Mouse (Mus musculus) CD4-positive, CD25-positive, alpha-beta regulatory T cell, adult 4 months (primary cell): ENCODE results near the gene Tmem143. TPM values are rescaled to one million over a fixed set of nuclear protein-coding genes. Genes with fewer than 3 reads are reported as not detected.
A peak's percentile ranks its signal among the peaks of the same experiment; 100 is the strongest.

Source experiments
- ATAC-seq: one replicate; pipeline ENCODE4 v1.8.0; 2017
- polyA plus RNA-seq, 2 experiments: library from polyadenylated mRNA; unstranded; fragments of 100-300 nt; shearing (Covaris generic); gene quantifications; one replicate each; pipeline ENCODE4 v1.2.1; 2017

Gene Tmem143
- polyA plus RNA-seq, 2 experiments from 2014 or later, result 5.9 to 8.9 TPM

DNA sequence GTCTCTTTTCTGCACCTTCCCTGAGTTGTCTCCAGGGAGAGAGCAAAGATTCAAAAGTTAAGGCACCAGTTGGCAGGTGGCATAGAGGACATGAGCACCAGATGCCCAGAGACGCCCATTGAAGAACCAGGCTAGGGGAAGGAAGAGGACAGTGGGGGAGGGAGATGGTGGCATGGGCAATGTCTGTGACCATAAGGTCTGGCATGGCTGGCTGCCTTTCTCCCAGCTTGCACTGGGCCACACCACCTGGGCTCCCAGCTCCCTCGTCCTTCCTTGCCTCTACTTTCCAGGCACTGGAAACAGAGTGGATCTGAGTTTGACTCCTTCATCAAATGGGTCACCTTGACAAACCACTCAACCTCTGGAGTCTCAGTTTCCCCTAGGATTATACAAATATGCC is 4.1 kb upstream of the Tmem143 start:
- no peak for ATAC-seq

DNA sequence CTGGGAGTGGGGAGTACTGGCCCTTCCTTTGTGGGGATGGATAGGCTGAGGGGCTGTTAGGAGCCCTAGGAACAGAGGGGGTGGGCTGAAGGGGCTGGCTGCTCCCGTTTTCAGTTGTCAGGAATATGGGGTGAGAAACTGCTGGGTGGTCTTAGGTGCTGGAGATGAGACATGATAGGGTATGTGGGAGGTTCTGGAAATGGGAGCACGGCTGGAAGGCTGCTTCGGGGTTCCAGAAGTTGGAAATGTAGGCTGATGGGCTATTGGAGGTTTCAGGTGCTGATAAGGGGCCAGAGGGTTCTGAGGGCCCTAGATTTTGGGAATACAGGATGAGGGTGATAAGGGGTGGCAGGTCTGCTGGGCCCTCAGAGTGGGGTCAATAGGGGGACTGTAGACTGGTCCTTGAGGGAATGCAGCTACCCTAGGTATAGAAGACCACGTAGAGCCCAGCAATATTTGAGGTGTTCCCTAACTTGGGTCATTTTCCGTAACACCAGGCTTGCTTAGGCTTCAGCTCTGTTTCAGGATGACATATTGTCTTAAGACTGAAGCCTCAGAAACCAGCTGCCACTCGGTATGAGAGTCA is 717 bp upstream of the Tmem143 start:
- ATAC-seq, result no peak

DNA sequence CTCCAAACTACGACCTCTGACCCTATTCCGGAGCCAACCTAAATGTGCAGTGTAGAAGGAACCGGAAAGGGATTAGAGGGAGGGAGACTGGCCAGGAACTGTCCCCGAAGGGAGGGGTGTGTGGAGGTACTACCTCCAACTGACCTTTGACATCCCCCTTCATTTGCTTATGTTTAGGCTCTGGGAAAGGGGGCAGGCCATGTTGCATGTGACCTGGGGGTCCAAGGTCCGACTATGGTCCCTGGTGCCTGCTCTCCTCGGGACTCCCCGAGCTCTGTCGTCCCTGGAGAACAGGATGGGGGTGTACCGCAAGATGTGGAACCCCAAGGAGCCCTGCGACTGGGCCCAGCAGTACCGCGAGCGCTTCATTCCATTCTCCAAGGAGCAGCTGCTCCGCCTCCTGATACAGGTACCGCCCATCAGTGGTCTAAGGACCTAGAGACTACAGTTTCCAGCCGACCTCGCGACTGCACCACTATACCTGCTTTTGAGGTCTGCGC is 567 bp downstream of the Tmem143 start:
- peak; percentile 21 for ATAC-seq

DNA sequence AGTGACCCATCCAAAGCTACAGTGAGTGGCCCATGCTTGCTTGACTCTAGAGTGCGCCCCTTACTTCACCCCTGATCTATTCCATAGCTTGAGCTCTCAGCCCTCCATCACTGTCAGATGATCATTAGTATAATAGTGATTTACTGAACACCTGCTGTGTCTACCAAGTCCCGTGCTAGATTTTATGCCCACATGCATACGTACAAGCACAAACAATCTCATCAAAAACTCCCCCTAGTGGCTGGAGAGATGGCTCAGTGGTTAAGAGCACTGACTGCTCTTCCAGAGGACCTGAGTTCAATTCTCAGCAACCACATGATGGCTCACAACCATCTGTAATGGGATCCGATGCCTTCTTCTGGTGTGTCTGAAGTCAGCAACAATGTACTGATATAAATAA is 1.4 kb downstream of the Tmem143 start:
- ATAC-seq, result peak; percentile 44

DNA sequence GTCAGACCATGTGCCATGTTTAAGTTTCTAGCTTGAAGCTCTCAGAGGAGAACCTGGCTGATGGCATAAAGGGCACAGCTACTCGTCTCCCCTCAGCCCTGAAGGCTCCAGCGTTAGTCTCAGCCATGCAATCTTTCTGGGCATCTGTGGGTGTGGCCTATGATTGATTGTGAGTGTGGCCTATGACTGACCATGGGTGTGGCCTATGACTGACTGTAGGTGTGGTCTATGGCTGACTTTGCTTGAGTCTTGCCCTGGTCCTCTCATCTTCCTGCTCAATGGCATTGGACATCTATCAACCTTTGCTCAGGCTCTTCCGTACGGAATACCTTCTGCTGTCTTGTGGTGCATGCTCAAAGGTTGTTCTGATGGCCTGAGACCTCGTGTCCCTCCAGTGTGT is 4.8 kb downstream of the Tmem143 start:
- ATAC-seq, result no peak

DNA sequence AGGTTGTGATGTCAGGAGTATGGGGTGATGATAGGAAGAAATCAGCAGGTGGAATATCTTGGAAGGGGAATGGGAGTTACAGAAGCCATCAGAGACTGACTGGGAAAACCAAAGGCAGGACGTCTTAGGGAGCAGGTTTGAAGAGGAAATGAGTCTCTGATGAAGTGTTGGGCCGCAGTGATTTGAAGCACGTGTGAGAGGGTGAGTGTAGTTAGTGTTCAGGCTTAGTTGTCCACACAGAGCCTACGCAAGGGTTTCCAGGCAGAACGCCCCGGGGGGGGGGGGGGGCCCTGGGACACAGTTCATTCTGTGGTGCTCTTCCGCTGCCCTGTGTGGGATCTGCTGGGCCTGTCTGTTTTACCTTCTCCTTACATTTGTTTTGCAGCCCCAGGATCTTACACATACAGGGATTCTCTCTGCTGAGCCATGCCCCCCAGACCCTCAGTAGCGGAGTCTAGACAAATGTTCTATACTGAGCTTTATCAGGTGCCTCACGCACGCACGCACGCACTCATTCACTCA is 5.8 kb downstream of the Tmem143 start:
- no peak for ATAC-seq

DNA sequence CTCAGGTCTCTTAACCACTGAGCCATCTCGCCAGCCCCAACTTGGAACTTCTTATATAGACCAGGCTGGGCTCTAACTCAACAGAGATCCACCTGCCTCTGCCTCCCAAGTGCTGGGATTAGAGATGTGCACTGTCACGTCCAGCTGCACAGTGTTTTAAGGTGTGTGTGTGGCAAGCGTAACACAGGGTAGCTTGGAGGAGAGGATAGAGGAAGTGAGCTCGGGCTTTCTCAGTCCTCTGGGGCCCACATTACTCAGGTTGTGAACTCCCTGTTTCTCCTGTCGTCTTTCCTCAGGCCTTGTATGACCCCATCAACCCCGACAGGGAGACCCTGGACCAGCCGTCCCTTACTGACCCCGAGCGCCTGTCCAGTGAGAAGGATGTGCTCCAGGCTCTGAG is 9.9 kb downstream of the Tmem143 start:
- no peak for ATAC-seq

DNA sequence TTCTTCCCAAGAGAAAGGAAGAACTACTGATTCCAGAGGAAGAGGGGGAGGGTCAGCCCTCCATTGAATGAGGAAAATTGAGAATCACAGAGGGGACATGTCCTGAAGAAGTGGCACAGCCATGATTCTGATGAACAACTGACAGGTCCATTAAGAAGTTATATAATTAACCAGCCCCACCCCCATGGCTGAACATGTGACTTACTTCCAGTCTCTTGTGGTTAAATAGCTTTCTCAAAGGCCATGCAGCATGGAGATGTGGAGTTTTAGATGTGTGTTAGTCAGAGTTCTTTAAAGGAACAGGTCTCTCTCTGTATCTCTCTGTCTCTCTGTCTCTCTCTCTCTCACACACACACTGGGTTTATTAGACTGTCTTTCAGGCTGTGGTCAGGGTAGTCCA is 11.6 kb downstream of the Tmem143 start:
- ATAC-seq, result no peak

DNA sequence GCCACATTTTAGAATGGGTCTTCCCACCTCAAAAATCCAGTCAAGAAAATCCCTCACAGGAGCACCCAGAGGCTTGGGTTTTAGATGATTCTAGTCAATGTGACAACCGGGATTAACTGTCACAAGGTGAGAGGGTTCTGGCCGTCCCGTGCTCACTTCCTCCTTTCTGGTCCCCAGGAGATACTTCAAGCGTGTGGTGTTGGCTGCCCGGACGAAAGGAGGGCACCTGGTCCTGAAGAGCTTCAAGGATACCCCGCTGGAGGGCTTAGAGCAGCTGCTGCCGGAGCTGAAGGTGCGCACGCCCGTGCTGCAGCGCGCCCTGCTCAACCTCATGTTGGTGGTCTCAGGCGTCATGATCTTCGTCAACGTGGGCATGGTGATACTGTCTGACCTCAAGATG is 12.4 kb downstream of the Tmem143 start:
- no peak for ATAC-seq

DNA sequence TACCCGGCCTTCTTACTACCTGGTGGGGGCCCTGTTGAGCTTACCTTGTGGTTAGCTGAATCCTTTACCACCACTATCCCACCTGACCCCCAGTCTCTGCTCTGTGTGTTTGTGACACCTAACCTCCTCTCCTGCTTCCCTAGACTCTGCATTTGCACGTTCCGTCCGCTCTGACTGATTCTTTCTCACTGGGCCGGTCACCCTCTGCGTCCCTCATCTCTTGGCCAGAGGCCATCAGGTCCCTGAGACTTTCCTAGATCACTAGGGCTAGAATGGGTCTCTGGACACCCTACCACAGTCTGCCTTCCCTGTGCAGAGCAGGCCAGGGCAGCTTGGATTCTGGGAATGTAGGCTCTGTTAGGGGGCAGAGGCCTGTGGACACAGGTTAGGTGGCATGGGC is 17.3 kb downstream of the Tmem143 start:
- no peak for ATAC-seq

DNA sequence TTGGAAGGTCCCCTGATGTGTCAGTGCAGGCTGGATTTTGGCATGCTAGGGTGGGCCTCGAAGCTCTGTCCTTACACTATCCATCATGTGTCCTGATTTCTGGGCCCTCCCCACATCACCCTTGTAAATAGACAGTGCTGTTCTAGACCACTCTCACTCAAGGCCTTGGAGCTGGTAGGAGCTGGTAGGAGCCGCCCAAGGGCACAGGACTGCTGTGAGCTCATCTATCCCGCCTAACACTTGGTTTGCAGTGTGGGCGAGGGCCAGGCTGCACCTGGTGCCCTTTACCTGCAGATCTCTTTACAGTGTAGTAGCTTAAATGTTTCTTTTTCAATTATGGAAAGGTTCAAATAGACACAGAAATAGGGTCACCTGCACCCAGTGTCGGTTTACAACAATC is 18.3 kb downstream of the Tmem143 start:
- no peak for ATAC-seq

DNA sequence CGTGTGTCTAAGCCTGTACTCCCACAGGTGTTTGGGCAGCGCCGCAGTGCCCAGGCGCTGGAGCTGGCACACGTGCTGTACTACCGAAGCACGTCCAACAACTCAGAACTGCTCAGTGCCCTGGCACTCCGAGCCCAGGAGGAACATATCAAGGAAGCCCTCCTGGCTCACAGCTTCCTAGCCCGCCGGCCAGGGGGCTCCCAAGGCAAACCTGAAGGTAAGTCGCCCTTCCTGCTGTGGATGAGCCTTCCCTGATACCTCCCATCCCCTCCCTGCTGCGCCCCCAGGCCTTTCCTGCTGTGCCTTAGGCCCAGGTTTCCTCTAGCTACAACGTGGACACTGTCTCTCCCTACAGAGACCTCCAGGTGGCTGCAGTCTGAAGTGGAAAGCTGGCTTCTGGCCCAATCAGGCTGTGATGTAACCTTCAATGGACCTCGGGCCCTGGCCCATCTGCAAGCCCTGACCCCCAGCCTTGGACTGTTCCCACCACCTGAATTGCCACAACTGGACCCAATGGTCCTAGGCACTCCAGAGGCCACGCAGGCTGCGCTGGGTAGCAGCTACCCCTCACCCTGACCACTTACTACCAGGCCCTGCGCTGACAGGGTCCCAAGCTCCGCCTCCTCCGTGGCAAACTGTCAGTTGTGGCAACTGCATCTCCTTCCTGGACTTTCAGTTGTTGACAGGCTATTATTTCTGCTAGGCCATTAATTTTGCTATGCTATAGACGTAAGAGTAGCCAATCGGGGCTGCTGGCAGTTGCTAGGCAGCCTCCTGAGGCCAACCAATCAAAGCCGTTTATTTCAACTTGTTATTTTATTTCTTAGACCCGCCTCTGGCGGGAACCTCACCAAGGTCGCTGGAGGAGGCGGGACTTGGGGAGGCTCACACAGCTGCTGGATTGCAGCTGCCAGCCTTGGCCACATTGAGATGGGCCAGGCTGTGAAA is 19.6 kb downstream of the Tmem143 start:
- ATAC-seq, result peak; percentile 91

DNA sequence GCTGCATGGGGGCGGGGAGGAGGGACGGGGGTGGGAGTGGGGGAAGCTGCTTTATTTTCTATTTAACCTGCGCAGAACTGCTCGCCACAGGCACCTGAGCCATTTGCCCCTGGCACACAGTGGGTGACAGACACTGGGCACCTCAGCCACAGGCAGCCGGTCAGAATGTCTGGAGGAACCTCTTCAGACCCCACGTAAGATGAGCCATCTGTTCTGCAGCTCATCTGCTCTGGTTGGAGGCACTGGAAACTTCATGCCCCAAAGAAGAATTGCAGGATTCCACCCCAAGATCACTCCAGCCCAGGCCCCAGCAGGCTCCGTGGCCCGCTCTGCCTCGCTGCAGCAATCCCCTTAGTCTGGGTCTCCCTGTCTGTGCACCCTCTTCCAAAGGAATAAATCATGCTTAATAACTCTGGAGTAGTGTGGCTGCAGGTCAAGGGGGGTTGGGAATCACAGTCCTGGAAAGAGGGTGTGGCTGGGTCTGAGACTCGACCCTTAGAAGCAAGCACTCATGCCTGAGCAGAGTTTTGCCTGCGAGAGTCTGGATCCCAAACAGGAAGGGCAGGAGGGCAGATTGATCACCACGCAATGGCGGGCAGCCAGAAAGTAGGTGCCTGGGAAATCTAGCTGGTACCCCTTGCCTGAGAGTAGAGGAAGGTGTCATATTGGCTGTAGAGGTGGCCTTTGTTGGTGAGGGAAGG is 20.4 kb downstream of the Tmem143 start:
- no peak for ATAC-seq

DNA sequence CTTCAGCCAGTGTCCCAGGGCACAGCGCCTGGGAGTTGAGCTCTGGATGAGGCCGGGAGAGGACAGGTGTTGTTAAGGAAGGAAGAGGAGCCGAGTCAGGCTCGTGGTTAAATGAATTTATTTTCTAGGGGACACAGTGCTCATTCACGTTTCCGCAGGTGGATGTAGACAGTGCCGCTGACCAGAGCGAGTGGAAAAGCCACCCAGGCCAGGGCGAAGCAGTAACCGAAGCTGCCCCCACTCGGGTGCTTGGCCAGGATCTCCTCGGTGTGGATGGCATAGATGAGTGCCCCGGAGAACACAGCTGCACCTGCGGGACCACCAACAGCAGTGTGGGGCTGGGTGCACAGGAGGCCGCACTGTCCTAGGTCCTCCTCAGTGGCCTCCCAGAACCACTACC is 21.2 kb downstream of the Tmem143 start:
- no peak for ATAC-seq

DNA sequence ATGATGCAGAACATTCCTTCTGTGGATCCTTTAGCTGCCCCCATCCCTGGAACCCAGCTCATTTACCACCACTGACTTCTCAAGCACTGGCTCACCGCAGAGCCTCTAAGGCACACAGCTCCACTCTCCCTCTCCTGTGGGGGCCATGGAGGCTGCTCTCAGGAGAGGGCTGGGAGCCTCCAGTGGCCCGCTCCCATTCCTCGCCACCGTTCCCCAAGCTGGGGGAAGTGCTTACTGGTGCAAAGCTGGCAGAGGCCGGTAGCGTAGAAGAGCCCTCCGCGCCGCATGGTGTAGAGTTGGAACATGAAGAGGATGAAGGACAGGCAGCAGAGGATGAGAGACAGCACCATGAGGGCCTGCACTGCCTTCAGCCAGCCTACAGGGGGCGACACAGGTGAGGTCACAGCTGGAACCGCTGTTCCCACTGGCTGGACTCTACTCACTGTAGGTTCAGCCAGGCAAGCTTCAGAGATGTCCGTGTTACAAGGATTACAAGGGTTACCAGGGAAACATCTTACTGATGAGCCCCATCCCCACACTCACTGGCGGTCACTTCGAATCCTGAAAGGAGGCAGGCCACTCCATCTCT is 22.4 kb downstream of the Tmem143 start:
- no peak for ATAC-seq

DNA sequence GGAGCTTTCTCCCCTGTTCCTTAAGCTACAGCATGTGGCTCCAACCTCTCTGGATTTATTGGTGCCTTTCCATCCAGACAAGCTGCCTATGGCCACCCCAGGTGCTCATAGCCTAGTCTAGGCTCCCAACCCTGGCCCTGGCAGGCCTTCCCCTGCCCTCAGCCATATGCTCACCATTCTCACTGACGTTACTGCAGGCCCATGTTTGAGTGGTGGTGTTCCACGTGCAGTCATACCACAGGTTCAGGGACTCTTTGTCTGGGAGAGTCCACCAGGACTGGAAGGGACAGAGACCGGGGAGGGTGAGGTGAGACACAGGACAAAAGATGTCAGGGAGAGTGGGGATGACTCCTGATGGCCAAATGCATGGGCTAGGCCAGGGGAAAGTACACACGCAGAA is 23.0 kb downstream of the Tmem143 start:
- no peak for ATAC-seq

DNA sequence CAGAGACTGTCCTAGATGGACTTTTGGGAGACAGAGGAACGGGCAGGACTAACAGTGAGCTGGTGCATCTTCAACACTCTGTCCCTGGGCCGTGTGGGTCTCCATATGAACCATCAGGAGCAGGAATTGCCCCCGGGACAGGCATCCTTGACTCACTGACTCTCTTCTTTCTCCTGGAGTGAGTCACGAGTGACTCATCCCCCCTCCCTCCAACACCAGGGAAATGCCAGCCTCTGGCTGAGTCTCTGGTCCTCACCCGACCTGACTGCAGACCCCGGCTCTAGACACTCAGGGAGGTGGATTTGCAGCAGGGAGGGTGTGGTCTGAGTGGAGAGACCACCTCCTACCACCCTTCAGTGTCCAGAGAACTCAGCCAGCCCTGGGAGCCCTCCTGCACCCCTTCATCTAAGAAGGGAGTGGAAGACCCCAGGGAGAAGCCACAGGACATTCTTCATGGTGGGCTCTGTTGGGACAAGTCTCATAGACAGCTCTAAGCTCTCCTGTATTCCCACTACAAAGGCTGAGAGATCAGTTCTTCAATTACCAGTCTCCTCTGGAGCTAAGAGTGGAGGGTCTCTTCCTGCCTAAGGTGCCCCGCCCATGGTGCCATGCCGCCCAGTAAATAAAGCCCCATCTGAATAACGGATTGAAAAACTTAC is 24.0 kb downstream of the Tmem143 start:
- ATAC-seq, result no peak

DNA sequence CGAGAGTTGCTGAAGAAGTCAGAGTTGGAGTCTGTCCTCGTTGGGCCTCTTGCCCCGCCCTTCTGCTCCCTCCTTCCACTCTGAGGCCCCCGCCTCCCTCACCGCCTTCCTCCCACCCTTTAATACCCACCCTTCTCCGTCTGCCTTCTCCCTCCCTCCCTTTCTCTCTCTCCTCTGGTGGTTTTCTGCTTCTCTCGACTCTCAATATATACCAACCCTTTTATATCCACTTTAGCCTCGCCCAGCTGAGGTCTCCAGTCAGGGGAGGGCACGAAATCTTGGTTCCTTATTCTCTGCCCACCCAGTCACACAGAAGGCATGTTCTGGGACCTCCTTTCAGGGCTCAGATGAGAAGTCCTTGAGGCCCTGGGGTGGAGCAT is 24.5 kb downstream of the Tmem143 start, which contains the start of gene Emp3:
TSS of gene Emp3 (minus strand) at position 163 of the 380 bp plus-strand sequence.
- peak; percentile 8 for ATAC-seq

DNA sequence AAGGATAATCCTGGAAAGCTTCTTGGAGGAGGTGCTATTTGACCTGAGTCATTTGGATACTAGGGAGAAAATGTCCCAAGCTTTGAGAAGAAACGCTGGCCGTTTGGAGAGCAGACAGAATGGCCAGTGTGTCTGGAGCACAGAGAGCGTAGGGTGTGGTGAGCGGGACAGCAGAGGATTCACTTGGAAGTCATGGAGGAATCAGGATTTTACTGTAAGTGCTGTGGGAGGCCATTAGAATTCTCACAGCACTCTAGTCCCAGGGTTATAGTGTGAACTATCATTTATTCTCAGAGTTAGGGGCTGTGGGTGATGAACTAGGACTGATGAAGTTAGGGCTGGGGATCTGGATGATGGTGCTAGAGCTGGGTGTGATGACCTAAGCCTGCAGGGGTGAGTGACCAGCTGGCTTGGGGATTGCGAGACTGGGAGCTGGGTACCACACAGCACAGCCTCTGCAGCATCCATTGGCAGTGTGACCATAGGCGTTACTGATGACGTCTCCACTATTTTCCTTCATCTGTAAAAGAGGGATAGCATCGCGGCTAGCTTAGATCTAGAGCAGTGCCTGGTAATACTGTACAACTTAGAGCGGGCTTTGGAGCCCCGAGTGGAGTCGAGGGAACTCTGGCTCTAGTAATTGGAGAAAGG is 25.3 kb downstream of the Tmem143 start:
- ATAC-seq, result no peak

DNA sequence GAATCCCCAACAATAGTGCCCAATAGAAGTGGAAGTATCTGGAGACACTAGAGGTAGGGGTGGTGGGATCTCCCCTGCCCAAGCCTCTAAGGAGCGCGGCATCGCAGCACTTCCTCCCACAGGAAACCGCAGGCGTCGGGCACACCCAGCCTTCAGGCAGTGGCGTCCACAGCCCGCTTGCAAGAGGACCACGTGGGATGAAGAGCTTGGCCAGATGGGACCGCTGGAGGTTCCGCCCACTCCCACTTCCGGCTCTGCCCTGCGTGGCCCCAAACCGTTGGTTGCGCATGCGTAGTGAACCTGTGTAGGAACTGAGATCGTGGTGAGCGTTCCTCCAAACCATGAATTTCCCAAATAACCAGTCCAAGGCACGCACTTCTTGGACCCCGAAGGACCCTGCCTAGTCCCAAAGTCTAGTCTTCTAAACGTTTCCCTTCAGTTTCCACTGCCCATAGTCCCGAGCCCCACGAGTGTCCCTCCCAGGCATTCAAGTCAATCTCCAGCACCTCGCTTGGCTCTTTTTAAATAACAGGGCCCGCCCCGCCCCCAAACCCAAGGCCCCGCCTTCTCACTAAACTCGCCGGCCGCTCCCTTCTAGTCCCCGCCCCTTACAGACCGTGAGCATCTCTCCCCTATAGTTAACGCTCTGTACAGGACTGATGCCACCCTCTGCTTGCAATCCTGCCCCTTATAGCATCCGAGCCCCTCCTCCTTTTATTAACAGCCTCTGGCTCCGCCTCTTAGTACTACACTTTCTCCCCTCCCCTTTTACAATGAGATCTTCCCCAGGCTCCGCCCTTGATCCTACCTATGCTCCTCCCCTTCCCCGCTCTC is 26.4 kb downstream of the Tmem143 start:
- peak; percentile 84 for ATAC-seq
